Mouse (Mus musculus) liver, postnatal 0 days (tissue): ENCODE results near the gene Ppp1r16b. TPM values are rescaled to one million over a fixed set of nuclear protein-coding genes. Genes with fewer than 3 reads are reported as not detected.

Source experiments
- ATAC-seq: fragments of 200-750 bp; cut with Nextera tagmentation; 2 replicates; pipeline ENCODE4 v1.8.0; 2017; ENCODE audit warnings: mild to moderate bottlenecking, moderate library complexity
- DNase-seq: peaks from one replicate; pipeline ENCODE4 v3.0.0-alpha.2; 2016
- H3K27ac ChIP-seq: fragments of 300-500 bp; sonication (generic); 2 replicates; pipeline ENCODE4 v1.5.1; 2014; ENCODE audit warnings: antibody characterized with exemption, moderate library complexity, mild to moderate bottlenecking, low read depth
- H3K27me3 ChIP-seq: fragments of 300-500 bp; sonication (generic); 2 replicates; pipeline ENCODE4 v1.6.1; 2014; ENCODE audit warnings: low read length, control low read depth, mixed read lengths; ENCODE audit not compliant: insufficient read depth
- H3K36me3 ChIP-seq: fragments of 300-500 bp; sonication (generic); replicated peaks from 2 replicates; pipeline ENCODE4 v1.6.1; 2014; ENCODE audit warnings: mild to moderate bottlenecking, control low read depth, low read length, moderate library complexity, mixed read lengths; ENCODE audit not compliant: insufficient read depth
- H3K4me1 ChIP-seq: fragments of 300-500 bp; sonication (generic); 2 replicates; pipeline ENCODE4 v1.6.1; 2014; ENCODE audit warnings: antibody characterized with exemption, mild to moderate bottlenecking, control low read depth; ENCODE audit not compliant: insufficient read depth
- H3K4me2 ChIP-seq: fragments of 300-500 bp; sonication (generic); 2 replicates; pipeline ENCODE4 v1.6.1; 2014; ENCODE audit warnings: low read depth, mild to moderate bottlenecking, low read length, moderate library complexity, mixed read lengths
- H3K4me3 ChIP-seq: fragments of 300-500 bp; sonication (generic); 2 replicates; pipeline ENCODE4 v1.5.1; 2014; ENCODE audit warnings: low read depth, low read length
- H3K9ac ChIP-seq: fragments of 300-500 bp; sonication (generic); replicated peaks from 2 replicates; pipeline ENCODE4 v1.6.1; 2014; ENCODE audit warnings: mild to moderate bottlenecking, moderate library complexity
- H3K9me3 ChIP-seq: fragments of 300-500 bp; sonication (generic); 2 replicates; pipeline ENCODE4 v1.6.1; 2016; ENCODE audit warnings: mild to moderate bottlenecking, control low read depth, low read length, mixed read lengths
- CTCF ChIP-seq: sonication (generic); IDR thresholded peaks from 2 replicates; pipeline ENCODE4 v1.5.1; 2016; ENCODE audit warnings: antibody characterized with exemption, low read depth
- EP300 ChIP-seq: IDR thresholded peaks from 2 replicates; pipeline ENCODE4 v1.6.1; 2016; ENCODE audit warnings: antibody characterized with exemption, low read depth, mild to moderate bottlenecking
- WGBS: fragments of 180-500 bp; shearing (Covaris S2); extraction: QIAGEN DNeasy Blood & Tissue Kit; methylation state at CpG from one replicate; pipeline ENCODE4 v1.1.7; 2014; ENCODE audit not compliant: insufficient replicate concordance; 5-methylcytosine and 5-hydroxymethylcytosine counted together
- polyA plus RNA-seq: library from polyadenylated mRNA; unstranded; fragments of >200 nt; fragmentation: Nextera tagmentation; extraction: Ambion mirVana; gene quantifications from 2 replicates; pipeline ENCODE4 v1.2.1, GENCODE M21; 2015

Gene Ppp1r16b
- polyA plus RNA-seq, 1 experiment from 2014 or later = 2.9 TPM

GRCm38 (mm10) chr2:158643791-158644190 is 21.4 kb upstream of the Ppp1r16b start:
- no peak overlapping the region for H3K9ac ChIP-seq
- TF ChIP-seq EP300 (no peak), CTCF (no peak)
- ATAC-seq (no peak), DNase-seq (no peak)
- H3K4me1 ChIP-seq = no peaks in the 10 kb centered on the region
- no peak overlapping the region for H3K4me3 ChIP-seq
- H3K27me3 ChIP-seq = no peaks in the 10 kb centered on the region
- no peak overlapping the region for H3K27ac ChIP-seq
- 76% methylated on average over 3 of the region's 3 CpGs for WGBS
- H3K9me3 ChIP-seq = no peaks in the 10 kb centered on the region; the same call in 1 of the 2 replicates
- no peak overlapping the region for H3K4me2 ChIP-seq
- peaks cover 9% of the 10 kb centered on the region for H3K36me3 ChIP-seq

- Histone ChIP-seq H3K36me3 (no peaks in the 10 kb centered on the region), H3K9ac (no peak overlapping the region), H3K4me3 (no peak overlapping the region), H3K4me1 (no peaks in the 10 kb centered on the region), H3K4me2 (no peak overlapping the region), H3K27ac (no peak overlapping the region), H3K9me3 (no peaks in the 10 kb centered on the region), H3K27me3 (no peaks in the 10 kb centered on the region)
- TF ChIP-seq CTCF (no peak), EP300 (no peak)
- no peak for DNase-seq
- ATAC-seq = no peak
- 43% methylated on average over 7 of the region's 7 CpGs for WGBS
These were observed 13.9 kb upstream of the Ppp1r16b start for GRCm38 (mm10) chr2:158651159-158651908.

- Histone ChIP-seq H3K27me3 (no peaks in the 10 kb centered on the region), H3K36me3 (no peaks in the 10 kb centered on the region), H3K9ac (no peak overlapping the region), H3K4me1 (no peaks in the 10 kb centered on the region), H3K4me2 (no peak overlapping the region), H3K27ac (no peak overlapping the region), H3K4me3 (no peak overlapping the region), H3K9me3 (no peaks in the 10 kb centered on the region)
- TF ChIP-seq CTCF (peak; percentile 92), EP300 (no peak)
- ATAC-seq (peak; percentile 44; the same call in 1 of the 2 replicates), DNase-seq (peak; percentile 82)
- WGBS = 10% methylated on average over 4 of the region's 4 CpGs
These were observed 12.2 kb upstream of the Ppp1r16b start for GRCm38 (mm10) chr2:158652985-158653384.

- TF ChIP-seq EP300 (no peak), CTCF (no peak)
- no peaks in the 10 kb centered on the region for H3K9me3 ChIP-seq
- H3K9ac ChIP-seq = no peak overlapping the region
- H3K36me3 ChIP-seq = no peaks in the 10 kb centered on the region
- ATAC-seq (no peak), DNase-seq (no peak)
- H3K4me1 ChIP-seq = no peaks in the 10 kb centered on the region; the same call in 1 of the 2 replicates
- H3K27ac ChIP-seq = no peak overlapping the region
- no peak overlapping the region for H3K4me3 ChIP-seq
- H3K27me3 ChIP-seq = no peaks in the 10 kb centered on the region
- WGBS = 52% methylated on average over 9 of the region's 9 CpGs
- no peak overlapping the region for H3K4me2 ChIP-seq
These were observed 10.5 kb upstream of the Ppp1r16b start for GRCm38 (mm10) chr2:158654717-158655116.

DNA sequence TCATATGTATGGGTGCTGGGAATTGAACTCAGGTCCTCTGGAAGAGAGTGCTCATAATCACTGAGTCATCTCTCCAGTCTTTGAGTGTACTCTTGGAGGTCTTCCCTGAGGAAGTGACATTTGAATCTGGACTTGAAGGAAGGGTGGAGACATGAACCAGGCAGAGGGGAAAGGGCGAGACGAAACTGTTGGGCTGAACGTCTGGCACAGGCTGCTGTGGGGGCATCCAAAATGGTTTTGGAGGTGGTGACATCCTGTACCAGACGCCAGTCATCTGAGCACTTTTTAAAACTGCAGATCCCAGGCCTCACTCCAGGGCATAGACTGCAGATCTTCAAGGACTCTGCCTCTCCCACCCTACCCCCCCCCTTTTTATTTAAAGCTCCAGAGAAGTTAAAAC is 9.4 kb upstream of the Ppp1r16b start:
- Histone ChIP-seq H3K36me3 (no peaks in the 10 kb centered on the region), H3K27ac (no peak overlapping the region), H3K27me3 (no peaks in the 10 kb centered on the region), H3K4me1 (no peaks in the 10 kb centered on the region; the same call in 1 of the 2 replicates), H3K9ac (no peak overlapping the region), H3K4me3 (no peak overlapping the region), H3K9me3 (no peaks in the 10 kb centered on the region), H3K4me2 (no peak overlapping the region)
- WGBS = 73% methylated on average over 4 of the region's 4 CpGs
- DNase-seq (no peak), ATAC-seq (no peak)
- no peak for TF ChIP-seq CTCF
- no peak for TF ChIP-seq EP300

DNA sequence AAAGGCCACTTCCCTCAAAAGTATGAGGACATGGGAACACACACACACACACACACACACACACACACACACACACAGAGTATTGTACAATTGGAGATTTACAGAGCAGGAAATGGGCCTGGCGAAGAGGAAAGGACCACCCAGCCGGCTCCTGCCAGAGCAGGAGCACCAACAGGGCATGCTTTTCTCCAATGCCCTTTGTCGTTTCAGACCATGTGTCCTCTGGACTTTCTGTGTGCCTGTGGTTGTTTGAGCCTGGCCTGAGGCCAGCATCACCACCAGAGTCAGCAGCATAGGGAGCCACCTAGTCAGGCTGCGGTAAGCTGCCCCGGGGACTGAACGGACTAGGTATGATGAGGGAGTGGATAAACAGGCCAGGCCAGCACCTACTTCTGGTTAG is 6.4 kb upstream of the Ppp1r16b start:
- Histone ChIP-seq H3K27me3 (no peaks in the 10 kb centered on the region), H3K9me3 (no peaks in the 10 kb centered on the region), H3K4me2 (no peak overlapping the region), H3K9ac (no peak overlapping the region), H3K36me3 (no peaks in the 10 kb centered on the region), H3K4me1 (no peaks in the 10 kb centered on the region; the same call in 1 of the 2 replicates), H3K4me3 (no peak overlapping the region), H3K27ac (no peak overlapping the region)
- ATAC-seq (peak; percentile 84), DNase-seq (peak; percentile 57)
- 34% methylated on average over 6 of the region's 6 CpGs for WGBS
- TF ChIP-seq EP300 = no peak
- TF ChIP-seq CTCF = no peak
